Mouse (Mus musculus) embryonic fibroblast, embryonic 13.5 days (primary cell): ENCODE measurements around the gene Adamts17.

Source experiments
- CTCF ChIP-seq: IDR thresholded peaks from 2 replicates; pipeline ENCODE4 v1.5.1; 2011; ENCODE audit warnings: mild to moderate bottlenecking, control low read depth, low read length, moderate library complexity, borderline replicate concordance; ENCODE audit not compliant: insufficient read depth
- POLR2A ChIP-seq: IDR thresholded peaks from 2 replicates; pipeline ENCODE4 v1.6.1; 2011; ENCODE audit warnings: low read depth, mild to moderate bottlenecking, control low read depth, low read length, moderate library complexity

DNA sequence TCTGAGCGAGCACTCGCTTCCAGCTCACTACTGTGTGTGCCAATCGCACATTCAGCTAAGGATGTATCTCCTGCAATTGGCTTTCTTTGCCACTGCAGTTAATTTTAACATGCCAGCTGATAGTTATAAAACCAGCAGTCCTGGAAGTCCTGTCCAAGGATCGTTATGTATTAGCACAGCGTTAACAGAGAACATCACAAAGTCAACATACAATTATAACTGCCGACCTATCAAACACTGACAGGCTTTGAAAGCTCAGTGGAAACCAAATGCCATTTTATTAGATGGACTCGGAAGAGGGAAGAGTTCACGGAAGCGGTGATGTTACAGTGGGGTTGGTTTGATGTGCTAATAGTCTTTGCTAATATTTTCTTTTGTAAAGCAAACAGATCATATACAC lies 328.8 kb downstream of the Adamts17 start:
- TF ChIP-seq CTCF (no peak), POLR2A (no peak)
